Comparison of ENCODE assay signal across 11 mouse cellular contexts in the genomic region with DNA sequence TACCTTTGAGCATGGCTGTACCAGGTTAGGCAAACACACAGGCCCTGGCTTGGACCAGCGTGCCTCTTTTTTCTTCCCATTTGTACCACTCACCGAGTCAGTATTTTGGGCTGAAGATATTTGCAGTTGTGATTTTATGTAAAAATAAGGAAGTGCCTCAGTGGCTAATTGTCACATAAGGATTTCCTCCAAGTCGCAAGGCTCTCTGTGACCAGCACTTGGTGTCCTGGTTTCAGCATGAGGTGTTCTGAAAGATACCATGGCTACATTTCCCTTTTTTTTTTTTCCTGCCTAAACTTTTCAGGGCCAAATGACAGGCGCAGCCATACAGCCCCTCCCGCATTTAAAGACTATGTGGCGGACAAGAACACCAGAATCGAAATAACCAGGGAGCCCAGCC. TPM values are rescaled to one million over a fixed set of nuclear protein-coding genes. Genes with fewer than 3 reads are reported as not detected.
DNase-seq lines count a peak whose midpoint lies in the region; ATAC-seq and TF ChIP-seq lines count a peak whose summit lies in the region.
"Had no signal": no experiment of that assay in that cellular context is flagged by ENCODE, and none has a peak within 500 bp of the region (broad histone marks: within the 10 kb centered on the region; RNA-seq: fewer than 3 reads in every experiment).

No protein-coding gene starts in this region.

- no peak for TF ChIP-seq EP300 in heart, adult 2 months (IDR thresholded peaks at IDR 0.05; ENCODE audit: insufficient read depth, low read depth, low read length)

- H3K27me3 ChIP-seq in heart, embryonic 12.5 days (replicated peaks) = 0 out of 2 replicates have a peak, but pooled peaks cover 15% of the 10 kb centered on the region
- no peaks in the 10 kb centered on the region for H3K27me3 ChIP-seq in heart, adult 2 months (ENCODE audit: control insufficient read depth, insufficient read depth, low read length)
- no peaks in the 10 kb centered on the region for H3K27me3 ChIP-seq in embryonic facial prominence, embryonic 13.5 days
- H3K27me3 ChIP-seq in intestine, embryonic 14.5 days (replicated peaks; ENCODE audit: control insufficient read depth, insufficient read depth, low read length) = no peaks in the 10 kb centered on the region
- H3K27me3 ChIP-seq in midbrain, embryonic 12.5 days = 0 out of 2 replicates have a peak, but pooled peaks cover 3% of the 10 kb centered on the region

- no peak for ATAC-seq in heart, embryonic 12.5 days (ENCODE audit: insufficient number of reproducible peaks, low FRiP score)
- ATAC-seq in embryonic facial prominence, embryonic 13.5 days (ENCODE audit: insufficient number of reproducible peaks, insufficient read depth, low FRiP score, low TSS enrichment, low read depth) = no peak
- ATAC-seq in intestine, embryonic 14.5 days (replicated peaks; ENCODE audit: low FRiP score, low TSS enrichment, low read depth) = no peak
- no peak for ATAC-seq in midbrain, embryonic 12.5 days (ENCODE audit: low FRiP score, low read depth)

- DNase-seq in heart, adult 2 months = no peak
- DNase-seq in intestine, embryonic 14.5 days (ENCODE audit: low spot score) = no peak
- DNase-seq in testis, postnatal 14 days (ENCODE audit: low spot score) = no peak
- no peak for DNase-seq in layer of hippocampus, postnatal 36 days
- DNase-seq in cerebellum, adult 9-11 months = no peak
- DNase-seq: embryo, embryonic 11 days; heart, postnatal 36 days; left cerebral cortex, postnatal 4 days had no signal

- H3K4me2 ChIP-seq in heart, embryonic 12.5 days = peak overlapping the region; percentile 100
- peak overlapping the region; percentile 97 for H3K4me2 ChIP-seq in embryonic facial prominence, embryonic 13.5 days
- H3K4me2 ChIP-seq in intestine, embryonic 14.5 days (ENCODE audit: low read length) = peak overlapping the region; percentile 98
- H3K4me2 ChIP-seq in midbrain, embryonic 12.5 days (replicated peaks) = peak overlapping the region; percentile 96

- H3K4me3 ChIP-seq in heart, embryonic 12.5 days = no peak overlapping the region
- no peak overlapping the region for H3K4me3 ChIP-seq in heart, adult 2 months
- H3K4me3 ChIP-seq in embryonic facial prominence, embryonic 13.5 days = peak overlapping the region; percentile 60; the same call in 1 of the 2 replicates
- no peak overlapping the region for H3K4me3 ChIP-seq in intestine, embryonic 14.5 days (ENCODE audit: low read depth, low read length)
- H3K4me3 ChIP-seq in midbrain, embryonic 12.5 days = no peak overlapping the region

- H3K36me3 ChIP-seq in heart, embryonic 12.5 days = no peaks in the 10 kb centered on the region
- no peaks in the 10 kb centered on the region for H3K36me3 ChIP-seq in heart, adult 2 months (ENCODE audit: control insufficient read depth, insufficient read depth, low read length)
- H3K36me3 ChIP-seq in embryonic facial prominence, embryonic 13.5 days = no peaks in the 10 kb centered on the region
- no peaks in the 10 kb centered on the region for H3K36me3 ChIP-seq in intestine, embryonic 14.5 days (ENCODE audit: control insufficient read depth, insufficient read depth, low read length)
- no peaks in the 10 kb centered on the region for H3K36me3 ChIP-seq in midbrain, embryonic 12.5 days

- H3K9ac ChIP-seq in heart, embryonic 12.5 days = no peak overlapping the region
- no peak overlapping the region for H3K9ac ChIP-seq in heart, adult 2 months (ENCODE audit: low read depth, low read length)
- H3K9ac ChIP-seq in embryonic facial prominence, embryonic 13.5 days = no peak overlapping the region
- no peak overlapping the region for H3K9ac ChIP-seq in intestine, embryonic 14.5 days (ENCODE audit: low read length)
- no peak overlapping the region for H3K9ac ChIP-seq in midbrain, embryonic 12.5 days (replicated peaks)

- WGBS in heart, embryonic 12.5 days = 53% methylated on average over 7 of the region's 7 CpGs
- 58% methylated on average over 7 of the region's 7 CpGs for WGBS in heart, adult 2 months
- WGBS in embryonic facial prominence, embryonic 13.5 days = 48% methylated on average over 7 of the region's 7 CpGs
- WGBS in intestine, embryonic 14.5 days = 59% methylated on average over 7 of the region's 7 CpGs
- WGBS in midbrain, embryonic 12.5 days = 61% methylated on average over 7 of the region's 7 CpGs

- no peak overlapping the region for H3K27ac ChIP-seq in heart, embryonic 12.5 days (ENCODE audit: poor library complexity, severe bottlenecking)
- H3K27ac ChIP-seq in heart, adult 2 months = no peak overlapping the region
- H3K27ac ChIP-seq in embryonic facial prominence, embryonic 13.5 days = no peak overlapping the region
- H3K27ac ChIP-seq in intestine, embryonic 14.5 days (ENCODE audit: low read depth) = no peak overlapping the region
- H3K27ac ChIP-seq in midbrain, embryonic 12.5 days (replicated peaks) = no peak overlapping the region

- H3K79me2 ChIP-seq in heart, adult 2 months (replicated peaks; ENCODE audit: control insufficient read depth, insufficient read depth, low read length) = no peaks in the 10 kb centered on the region

- TF ChIP-seq CTCF in heart, adult 2 months (IDR thresholded peaks at IDR 0.05) = no peak

- H3K9me3 ChIP-seq in heart, embryonic 12.5 days (replicated peaks) = no peaks in the 10 kb centered on the region
- no peaks in the 10 kb centered on the region for H3K9me3 ChIP-seq in embryonic facial prominence, embryonic 13.5 days
- H3K9me3 ChIP-seq in intestine, embryonic 14.5 days (ENCODE audit: control insufficient read depth, low read length) = no peaks in the 10 kb centered on the region
- H3K9me3 ChIP-seq in midbrain, embryonic 12.5 days = no peaks in the 10 kb centered on the region

- TF ChIP-seq POLR2A in heart, adult 2 months (IDR thresholded peaks at IDR 0.05; ENCODE audit: insufficient read depth, low read depth, low read length) = no peak

- no peaks in the 10 kb centered on the region; the same call in 1 of the 2 replicates for H3K4me1 ChIP-seq in heart, embryonic 12.5 days (replicated peaks)
- no peaks in the 10 kb centered on the region for H3K4me1 ChIP-seq in heart, adult 2 months (ENCODE audit: control insufficient read depth, insufficient read depth, low read length)
- peaks cover 15% of the 10 kb centered on the region for H3K4me1 ChIP-seq in embryonic facial prominence, embryonic 13.5 days
- peaks cover 4% of the 10 kb centered on the region; the same call in 1 of the 2 replicates for H3K4me1 ChIP-seq in intestine, embryonic 14.5 days (replicated peaks; ENCODE audit: control insufficient read depth, insufficient read depth, low read length)
- H3K4me1 ChIP-seq in midbrain, embryonic 12.5 days = peaks cover 10% of the 10 kb centered on the region

- intact Hi-C loops in heart, adult 2 months (cut with DNase I) = no loop called here

RNA-seq across cellular contexts. Expression of gene Rpgrip1, which starts 9.7 kb away (rescaled TPM):
- polyA plus RNA-seq in heart, embryonic 12.5 days (2016; fragmentation: Nextera tagmentation; extraction: Ambion mirVana) = 31.9 and 32.1 TPM in 2 replicates
- under 1 TPM; 0.16 to 0.23 TPM for total RNA-seq in heart, adult 2 months (2021)
- 0.59 and 0.98 TPM in 2 replicates for polyA plus RNA-seq in heart, adult 2 months (2012; rRNA removed)
- polyA plus RNA-seq in embryonic facial prominence, embryonic 13.5 days (2015; fragmentation: Nextera tagmentation; extraction: Ambion mirVana) = 71.6 and 81.6 TPM in 2 replicates
- polyA plus RNA-seq in intestine, embryonic 14.5 days (2014; fragmentation: Nextera tagmentation; extraction: Ambion mirVana) = 76.9 and 83.0 TPM in 2 replicates
- polyA plus RNA-seq in midbrain, embryonic 12.5 days (2016; fragmentation: Nextera tagmentation; extraction: Ambion mirVana) = 62.6 and 69.2 TPM in 2 replicates
- 1 to 10 TPM; 1.1 to 2.3 TPM for total RNA-seq in layer of hippocampus, postnatal 36 days (2021)
- total RNA-seq: heart, postnatal 36 days had no signal

RNA-seq across cellular contexts. Expression of gene Hnrnpc, which starts 16.3 kb away (rescaled TPM):
- 425 and 438 TPM in 2 replicates for polyA plus RNA-seq in heart, embryonic 12.5 days (2016; fragmentation: Nextera tagmentation; extraction: Ambion mirVana)
- total RNA-seq in heart, adult 2 months (2021) = 100 to 1,000 TPM; 137 to 147 TPM
- polyA plus RNA-seq in heart, adult 2 months (2012; rRNA removed) = 70.7 and 140 TPM in 2 replicates
- 755 and 841 TPM in 2 replicates for polyA plus RNA-seq in embryonic facial prominence, embryonic 13.5 days (2015; fragmentation: Nextera tagmentation; extraction: Ambion mirVana)
- 530 and 607 TPM in 2 replicates for polyA plus RNA-seq in intestine, embryonic 14.5 days (2014; fragmentation: Nextera tagmentation; extraction: Ambion mirVana)
- 770 and 818 TPM in 2 replicates for polyA plus RNA-seq in midbrain, embryonic 12.5 days (2016; fragmentation: Nextera tagmentation; extraction: Ambion mirVana)
- 100 to 1,000 TPM; 279 to 281 TPM for total RNA-seq in layer of hippocampus, postnatal 36 days (2021)

Comparison
In these comparisons a context has a peak if more than half of its experiments do, and no peak if none do; other contexts are left out.
1. RNA of gene Rpgrip1, which starts 9.7 kb away (polyA plus RNA-seq): 71.6 to 81.6 TPM in embryonic facial prominence, embryonic 13.5 days, 76.9 to 83.0 TPM in intestine, embryonic 14.5 days, 62.6 to 69.2 TPM in midbrain, embryonic 12.5 days and 31.9 to 32.1 TPM in heart, embryonic 12.5 days; 0.59 to 0.98 TPM in heart, adult 2 months; every median in the first group is over 10 times any median in the second.
2. Peak in every context shown above with its lines, with median percentiles within 50 percentile points of each other: H3K4me2 ChIP-seq.